In the genomic region with DNA sequence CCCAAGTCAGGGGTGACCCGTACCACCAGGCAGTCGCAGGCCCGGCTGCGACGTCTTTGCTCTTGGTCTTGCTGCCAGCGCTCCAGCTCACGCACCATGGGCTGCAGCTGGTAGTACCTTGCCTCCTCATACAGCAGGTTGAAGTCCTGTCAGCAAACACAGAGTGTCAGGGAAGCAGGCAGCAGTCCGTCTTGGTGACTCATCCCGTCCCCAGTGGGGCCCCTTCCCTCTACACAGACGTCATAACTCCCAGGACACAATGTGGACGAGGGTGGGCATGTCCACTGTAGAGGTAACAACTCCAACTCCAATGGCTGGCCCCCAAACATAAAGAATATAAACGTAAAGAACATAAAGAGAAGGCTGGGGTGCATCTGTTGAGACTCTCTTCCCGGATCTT, we compare ENCODE assay signal across 17 mouse cellular contexts. TPM values are rescaled to one million over a fixed set of nuclear protein-coding genes. Genes with fewer than 3 reads are reported as not detected.
"Had no signal": no experiment of that assay in that cellular context is flagged by ENCODE, and none has a peak within 500 bp of the region (broad histone marks: within the 10 kb centered on the region; RNA-seq: fewer than 3 reads in every experiment).

No protein-coding gene starts in this region.

- H3K4me1 ChIP-seq: midbrain, embryonic 12.5 days had no signal

- H3K9me3 ChIP-seq: limb, embryonic 12.5 days; limb, embryonic 15.5 days; midbrain, embryonic 12.5 days had no signal

- H3K4me3 ChIP-seq: limb, embryonic 12.5 days; limb, embryonic 15.5 days; midbrain, embryonic 12.5 days had no signal

- H3K27ac ChIP-seq: limb, embryonic 15.5 days; liver, embryonic 14.5 days; macrophage; midbrain, embryonic 12.5 days had no signal

- ATAC-seq: liver, postnatal 0 days; lung, postnatal 0 days had no signal

- DNase-seq: kidney, adult 18-20 months; kidney, adult 9 months; kidney, postnatal 14 days; kidney, postnatal 4 days; left cerebral cortex, postnatal 4 days; liver, postnatal 0 days; lung, embryonic 14.5 days; thymus, adult 18-20 months; thymus, postnatal 36 days had no signal

- H3K4me2 ChIP-seq: limb, embryonic 12.5 days; limb, embryonic 15.5 days; liver, embryonic 11.5 days; lung, embryonic 14.5 days; midbrain, embryonic 12.5 days had no signal

- H3K9ac ChIP-seq: limb, embryonic 12.5 days; limb, embryonic 15.5 days; liver, embryonic 14.5 days; liver, postnatal 0 days; lung, embryonic 14.5 days; midbrain, embryonic 12.5 days had no signal

- H3K27me3 ChIP-seq: limb, embryonic 12.5 days; limb, embryonic 15.5 days; midbrain, embryonic 12.5 days had no signal

RNA-seq across cellular contexts. Expression of a gene that starts 14.6 kb away (rescaled TPM):
- total RNA-seq: megakaryocyte-erythroid progenitor cell, adult 5-6 weeks had no signal
- polyA plus RNA-seq: macrophage had no signal
